Mouse (Mus musculus) spleen, adult 2 months (tissue): ENCODE measurements at regions not wholly inside any gene's neighbourhood (a gene's known extent, or its start where the extent isn't known, plus 50 kb on each side); places are given as distances from the start of the nearest gene placed in this dataset.
"Not testable (repeated sequence)": the region's sequence is repeated elsewhere in the genome, so short reads cannot be mapped to it uniquely, and the experiment has no call there.

Experiments used
- DNase-seq, 2 experiments: peaks; one replicate each; pipeline versions ENCODE4 v3.0.0 to v3.0.0-alpha.2; 2012 to 2021; ENCODE audit warnings: low spot score in 2 of 2, low read depth in 1 of 2
- H3K27ac ChIP-seq: fragments of 200-500 bp; 2 replicates; pipeline ENCODE4 v1.5.1; 2012; ENCODE audit warnings: low read length, inconsistent platforms; ENCODE audit not compliant: insufficient read depth
- H3K27me3 ChIP-seq: fragments of 200-500 bp; 2 replicates; pipeline ENCODE4 v1.6.1; 2012; ENCODE audit warnings: mild to moderate bottlenecking, moderate library complexity, low read length, inconsistent platforms; ENCODE audit not compliant: control insufficient read depth, insufficient read depth
- H3K36me3 ChIP-seq: fragments of 200-500 bp; 2 replicates; pipeline ENCODE4 v1.6.1; 2012; ENCODE audit warnings: mild to moderate bottlenecking, low read length, inconsistent platforms; ENCODE audit not compliant: control insufficient read depth, insufficient read depth
- H3K4me1 ChIP-seq: fragments of 200-500 bp; 2 replicates; pipeline ENCODE4 v1.6.1; 2011; ENCODE audit warnings: inconsistent platforms; ENCODE audit not compliant: control insufficient read depth, insufficient read depth, insufficient read length
- H3K4me3 ChIP-seq: fragments of 200-500 bp; 2 replicates; pipeline ENCODE4 v1.5.1; 2011; ENCODE audit warnings: mild to moderate bottlenecking, inconsistent platforms; ENCODE audit not compliant: insufficient read depth, insufficient read length; ENCODE audit errors: extremely low read depth
- CTCF ChIP-seq: fragments of 200-500 bp; IDR thresholded peaks from 2 replicates; pipeline ENCODE4 v1.5.1; 2011; ENCODE audit warnings: mild to moderate bottlenecking, inconsistent platforms; ENCODE audit not compliant: insufficient read depth, insufficient read length, insufficient replicate concordance; ENCODE audit errors: extremely low read depth
- POLR2A ChIP-seq: fragments of 200-500 bp; IDR thresholded peaks from 2 replicates; pipeline ENCODE4 v1.6.1; 2011; ENCODE audit warnings: low read depth, low read length, inconsistent platforms
- WGBS: fragments of 180-500 bp; shearing (Covaris S2); methylation state at CpG from one replicate; pipeline ENCODE4 v1.1.7; 2018; 5-methylcytosine and 5-hydroxymethylcytosine counted together

DNA sequence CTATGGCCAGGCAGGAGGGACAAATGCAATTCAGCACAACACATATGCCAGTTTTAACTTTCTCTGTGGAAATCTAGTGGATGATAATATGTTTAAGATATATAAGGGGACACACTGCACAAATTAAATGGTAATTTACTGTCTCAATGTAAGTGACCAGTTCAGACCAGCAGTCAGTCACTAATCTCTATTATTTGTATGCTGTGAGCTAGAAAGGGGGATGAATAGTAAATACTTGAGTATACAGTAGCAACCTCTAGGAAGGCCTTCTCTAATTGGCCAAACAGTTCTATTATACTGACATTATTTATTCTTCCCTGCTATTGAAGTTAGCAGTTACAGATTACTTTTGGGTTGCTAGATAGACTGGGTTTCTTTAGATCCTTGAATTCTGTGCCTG, 391.2 kb downstream of the Fign start:
- TF ChIP-seq CTCF, result no peak
- TF ChIP-seq POLR2A, result no peak
- H3K4me3 ChIP-seq, result no peak overlapping the region
- H3K4me1 ChIP-seq, result no peaks in the 10 kb centered on the region
- H3K36me3 ChIP-seq, result no peaks in the 10 kb centered on the region
- DNase-seq, result no peak
- H3K27ac ChIP-seq, result no peak overlapping the region
- no peaks in the 10 kb centered on the region for H3K27me3 ChIP-seq

DNA sequence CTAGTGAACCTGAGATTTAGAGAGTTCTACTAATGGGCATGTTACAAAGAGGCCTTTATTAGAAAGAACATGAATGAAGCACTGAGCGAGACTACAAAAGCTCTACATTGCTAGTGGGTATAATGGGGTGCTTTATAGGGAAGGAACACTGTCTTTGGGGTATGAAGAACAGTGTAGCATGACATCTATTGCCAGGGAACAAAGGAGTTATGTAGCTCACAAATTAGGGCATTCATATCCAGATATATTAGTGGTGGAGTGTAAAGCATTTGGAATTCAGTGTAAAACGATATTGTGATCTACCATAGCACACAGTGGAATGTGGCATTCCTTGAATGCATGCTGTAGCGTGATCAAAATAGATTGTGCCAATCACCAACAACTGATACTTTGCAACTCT, 391.7 kb downstream of the Fign start:
- no peaks in the 10 kb centered on the region for H3K27me3 ChIP-seq
- no peaks in the 10 kb centered on the region for H3K4me1 ChIP-seq
- no peak for DNase-seq
- no peak overlapping the region for H3K4me3 ChIP-seq
- H3K36me3 ChIP-seq, result no peaks in the 10 kb centered on the region
- TF ChIP-seq POLR2A (no peak), CTCF (no peak)
- H3K27ac ChIP-seq, result no peak overlapping the region
- WGBS, result 79% methylated on average over 3 of the region's 3 CpGs

DNA sequence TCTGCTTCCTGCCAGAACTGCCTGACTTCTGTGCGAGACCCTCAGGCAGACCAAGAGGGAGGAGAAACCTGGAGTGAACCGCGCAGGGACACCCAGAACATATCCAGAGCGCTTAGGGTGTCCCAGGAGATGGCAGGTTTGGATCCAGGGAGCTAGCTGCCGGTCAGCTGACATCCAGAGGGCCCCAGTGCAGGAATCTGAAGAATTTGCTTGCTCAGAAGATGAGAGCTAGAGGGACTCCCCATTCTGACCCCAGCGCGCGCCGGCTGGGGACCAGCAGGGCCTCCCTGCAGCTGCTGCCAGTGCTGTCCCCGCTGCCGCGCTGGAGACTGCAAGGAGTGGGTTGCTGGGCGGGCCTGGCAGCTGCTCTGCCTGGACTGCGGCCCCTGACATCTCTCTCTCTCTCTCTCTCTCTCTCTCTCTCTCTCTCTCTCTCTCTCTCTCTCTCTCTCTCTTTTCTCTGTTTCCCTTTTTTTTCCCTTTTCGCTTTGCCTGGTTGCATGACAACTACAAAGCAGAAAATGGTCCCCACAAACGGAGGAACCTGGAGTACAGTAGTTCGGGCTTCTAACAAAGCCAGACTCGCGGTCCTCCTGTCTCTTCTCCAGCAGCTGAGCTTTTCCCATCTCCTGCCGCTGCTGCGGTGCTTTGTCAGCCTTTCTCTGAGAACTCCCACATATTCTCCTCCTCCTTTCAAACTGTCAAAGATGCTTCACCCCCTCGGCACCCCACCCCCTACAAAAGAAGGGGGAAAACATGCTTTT, 395.3 kb downstream of the Fign start:
- no peak for TF ChIP-seq CTCF
- no peak for TF ChIP-seq POLR2A
- Histone ChIP-seq H3K4me3 (no peak overlapping the region), H3K36me3 (no peaks in the 10 kb centered on the region), H3K4me1 (no peaks in the 10 kb centered on the region), H3K27ac (no peak overlapping the region), H3K27me3 (no peaks in the 10 kb centered on the region)
- peak in 1 of 2 experiments; percentile 3 for DNase-seq
- 6% methylated on average over 22 of the region's 22 CpGs for WGBS

DNA sequence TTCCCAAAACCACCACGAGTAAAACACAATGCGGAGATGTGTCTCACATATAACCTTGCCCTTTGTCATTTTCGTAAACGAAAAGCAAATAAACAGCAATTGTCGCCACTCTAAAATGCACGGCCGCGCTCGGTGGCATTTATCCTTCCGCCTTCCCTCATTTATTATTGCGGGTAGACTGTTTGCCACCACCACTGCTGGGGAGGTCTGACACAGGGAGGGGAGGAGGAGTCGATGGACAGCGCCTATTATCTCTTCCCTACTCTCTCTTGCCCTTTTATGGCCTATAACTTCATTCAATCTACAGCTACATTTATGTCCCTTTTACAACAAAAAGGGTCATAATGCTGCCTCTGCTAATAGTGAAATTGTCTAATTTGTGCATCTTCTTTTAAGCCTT, 396.0 kb downstream of the Fign start:
- TF ChIP-seq CTCF, result no peak
- no peak for TF ChIP-seq POLR2A
- Histone ChIP-seq H3K27ac (no peak overlapping the region), H3K4me1 (no peaks in the 10 kb centered on the region), H3K27me3 (no peaks in the 10 kb centered on the region), H3K36me3 (no peaks in the 10 kb centered on the region), H3K4me3 (no peak overlapping the region)
- no peak for DNase-seq
- WGBS, result 49% methylated on average over 13 of the region's 13 CpGs

DNA sequence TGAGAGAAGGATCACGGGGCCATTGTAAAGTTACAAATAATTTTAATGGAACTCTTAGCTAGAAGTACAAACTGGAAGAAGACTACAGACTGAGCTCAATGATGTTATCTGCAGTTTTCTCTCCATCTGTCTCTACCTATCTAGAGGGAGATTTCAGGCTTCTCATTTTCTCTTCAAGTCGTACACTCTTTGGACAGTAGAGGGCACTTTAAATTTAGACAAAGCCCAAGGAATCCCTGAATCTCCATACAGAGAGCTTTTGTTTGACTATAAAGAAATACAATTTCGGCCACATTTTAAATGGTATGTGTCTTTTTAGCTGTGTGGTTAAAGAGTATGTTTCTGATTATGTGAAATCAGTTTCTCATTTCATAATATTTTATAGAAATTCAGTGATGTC, 397.6 kb downstream of the Fign start:
- 21% methylated on average over 3 of the region's 3 CpGs for WGBS
- no peak for DNase-seq
- Histone ChIP-seq H3K4me3 (no peak overlapping the region), H3K27me3 (no peaks in the 10 kb centered on the region), H3K27ac (no peak overlapping the region), H3K36me3 (no peaks in the 10 kb centered on the region), H3K4me1 (no peaks in the 10 kb centered on the region)
- TF ChIP-seq POLR2A, result no peak
- TF ChIP-seq CTCF, result no peak

DNA sequence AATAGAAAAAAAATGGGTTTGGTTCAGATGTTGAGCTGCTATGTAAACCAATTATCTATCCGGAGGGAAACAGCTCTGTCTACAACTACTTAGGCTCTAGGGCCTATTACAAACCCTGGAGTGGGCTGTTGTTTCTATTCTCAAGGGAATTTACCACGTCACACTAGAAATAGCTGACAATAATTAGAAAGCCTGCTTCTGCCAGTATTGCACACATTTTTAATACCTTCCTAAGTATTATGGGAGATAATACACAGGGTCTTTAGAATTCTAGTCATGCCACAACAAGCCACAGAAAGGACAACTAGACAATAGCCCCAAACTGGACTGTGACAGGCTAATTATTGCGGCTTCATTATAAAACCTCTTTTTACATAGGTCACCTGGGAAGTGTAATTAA, 428.1 kb downstream of the Fign start:
- no peaks in the 10 kb centered on the region for H3K4me1 ChIP-seq
- WGBS, result 79% methylated on average over 3 of the region's 3 CpGs
- H3K4me3 ChIP-seq, result no peak overlapping the region
- H3K27me3 ChIP-seq, result no peaks in the 10 kb centered on the region
- DNase-seq, result no peak
- no peak overlapping the region for H3K27ac ChIP-seq
- no peaks in the 10 kb centered on the region for H3K36me3 ChIP-seq
- TF ChIP-seq POLR2A, result no peak
- TF ChIP-seq CTCF, result no peak

DNA sequence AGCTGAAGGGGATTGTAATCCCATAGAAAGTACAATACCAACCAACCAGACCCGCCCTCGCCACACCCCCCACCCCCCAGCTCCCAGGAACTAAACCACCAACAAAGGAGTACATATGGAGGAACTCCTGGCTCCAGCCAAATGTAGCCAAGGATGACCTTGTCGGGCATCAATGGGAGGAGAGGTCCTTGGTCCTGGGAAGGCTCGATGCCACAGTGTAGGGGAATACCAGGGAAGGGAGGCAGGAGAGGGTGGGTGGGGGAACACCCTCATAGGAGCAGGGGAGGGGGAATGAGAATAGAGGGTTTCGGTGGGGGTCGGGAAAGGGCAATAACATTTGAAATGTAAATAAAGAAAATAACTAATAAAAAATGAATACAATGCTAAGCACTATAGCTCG, 429.1 kb downstream of the Fign start:
- no peaks in the 10 kb centered on the region for H3K27me3 ChIP-seq
- H3K4me1 ChIP-seq, result no peaks in the 10 kb centered on the region
- no peak overlapping the region for H3K4me3 ChIP-seq
- TF ChIP-seq CTCF, result no peak
- TF ChIP-seq POLR2A, result no peak
- H3K27ac ChIP-seq, result no peak overlapping the region
- DNase-seq, result no peak
- H3K36me3 ChIP-seq, result no peaks in the 10 kb centered on the region
- WGBS, result 82% methylated on average over 7 of the region's 7 CpGs

DNA sequence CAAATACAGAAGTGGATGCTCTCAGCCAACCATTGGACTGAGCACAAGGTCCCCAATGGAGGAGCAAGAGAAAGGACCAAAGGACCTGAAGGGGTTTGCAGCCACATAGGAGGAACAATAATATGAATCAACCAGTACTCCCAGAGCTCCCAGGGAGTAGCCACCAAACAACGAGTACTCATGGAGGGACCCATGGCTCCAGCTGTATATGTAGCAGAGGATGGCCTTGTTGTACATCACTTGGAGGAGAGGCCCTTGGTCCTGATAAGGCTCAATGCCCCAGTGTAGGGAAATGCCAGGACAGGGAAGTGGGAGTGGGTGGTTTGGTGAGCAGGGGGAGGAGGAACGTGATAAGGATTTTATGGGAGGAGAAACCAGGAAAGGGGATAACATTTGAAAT, 437.9 kb downstream of the Fign start:
- H3K27me3 ChIP-seq, result not testable (repeated sequence)
- 81% methylated on average over 2 of the region's 2 CpGs for WGBS

More for the DNA sequence above, 437.9 kb downstream of the Fign start:
- H3K27ac ChIP-seq, H3K4me3 ChIP-seq, H3K36me3 ChIP-seq, DNase-seq, H3K4me1 ChIP-seq: not testable (repeated sequence)
